Mouse (Mus musculus) kidney, postnatal 0 days (tissue): Measurements from ENCODE around the gene Zbtb24. TPM values are rescaled to one million over a fixed set of nuclear protein-coding genes. Genes with fewer than 3 reads are reported as not detected.

Experiments used
- ATAC-seq: fragments of 200-750 bp; cut with Nextera tagmentation; replicated peaks from 2 replicates; pipeline ENCODE4 v1.8.0; 2017; ENCODE audit warnings: low read depth, moderate number of reproducible peaks, moderate TSS enrichment, moderate library complexity; ENCODE audit not compliant: low FRiP score
- DNase-seq: peaks from one replicate; pipeline ENCODE4 v3.0.0-alpha.2; 2016; ENCODE audit warnings: low spot score
- H3K27ac ChIP-seq: fragments of 300-500 bp; sonication (generic); 2 replicates; pipeline ENCODE4 v1.5.1; 2014; ENCODE audit warnings: mild to moderate bottlenecking
- H3K27me3 ChIP-seq: fragments of 300-500 bp; sonication (generic); 2 replicates; pipeline ENCODE4 v1.6.1; 2014; ENCODE audit warnings: low read length, mixed read lengths; ENCODE audit not compliant: insufficient read depth
- H3K36me3 ChIP-seq: fragments of 300-500 bp; sonication (generic); 2 replicates; pipeline ENCODE4 v1.6.1; 2014; ENCODE audit warnings: low read length, mixed read lengths; ENCODE audit not compliant: insufficient read depth
- H3K4me1 ChIP-seq: fragments of 300-500 bp; sonication (generic); replicated peaks from 2 replicates; pipeline ENCODE4 v1.6.1; 2014; ENCODE audit warnings: antibody characterized with exemption, low read length, mixed read lengths; ENCODE audit not compliant: insufficient read depth
- H3K4me2 ChIP-seq: fragments of 300-500 bp; sonication (generic); 2 replicates; pipeline ENCODE4 v1.6.1; 2014; ENCODE audit warnings: mild to moderate bottlenecking, low read length, moderate library complexity, mixed read lengths
- H3K4me3 ChIP-seq: fragments of 300-500 bp; sonication (generic); replicated peaks from 2 replicates; pipeline ENCODE4 v1.5.1; 2014; ENCODE audit warnings: low read depth, low read length
- H3K9ac ChIP-seq: fragments of 300-500 bp; sonication (generic); 2 replicates; pipeline ENCODE4 v1.6.1; 2014; ENCODE audit warnings: low read depth, low read length
- H3K9me3 ChIP-seq: fragments of 300-500 bp; sonication (generic); replicated peaks from 2 replicates; pipeline ENCODE4 v1.6.1; 2016; ENCODE audit warnings: low read length, inconsistent platforms, mixed read lengths
- CTCF ChIP-seq: IDR thresholded peaks from 2 replicates; pipeline ENCODE4 v1.5.1; 2016; ENCODE audit warnings: antibody characterized with exemption, low read depth, mild to moderate bottlenecking, moderate library complexity
- WGBS: fragments of 180-500 bp; shearing (Covaris S2); extraction: QIAGEN DNeasy Blood & Tissue Kit; methylation state at CpG from one replicate; pipeline ENCODE4 v1.1.7; 2014; 5-methylcytosine and 5-hydroxymethylcytosine counted together
- polyA plus RNA-seq: library from polyadenylated mRNA; unstranded; fragments of >200 nt; fragmentation: Nextera tagmentation; extraction: Ambion mirVana; gene quantifications from 2 replicates; pipeline ENCODE4 v1.2.1, GENCODE M21; 2015

Zbtb24 gene
- polyA plus RNA-seq, 1 experiment from 2014 or later, result 18.4 TPM

- peak; percentile 8 for DNase-seq
- Histone ChIP-seq H3K9me3 (no peaks in the 10 kb centered on the region), H3K4me3 (no peak overlapping the region), H3K36me3 (no peaks in the 10 kb centered on the region), H3K27ac (peak overlapping the region; percentile 58; the same call in 1 of the 2 replicates), H3K27me3 (no peaks in the 10 kb centered on the region), H3K4me1 (peaks cover 9% of the 10 kb centered on the region), H3K9ac (no peak overlapping the region), H3K4me2 (no peak overlapping the region)
- no peak for TF ChIP-seq CTCF
- WGBS, result 73% methylated on average over 1 of the region's 1 CpGs
- ATAC-seq, result no peak
Observed at GRCm38 (mm10) chr10:41474981-41475391, 24.8 kb downstream of the Zbtb24 start.

GRCm38 (mm10) chr10:41476171-41477017 is 26.2 kb downstream of the Zbtb24 start, which contains the start of gene Mical1:
Gene Mical1, plus strand, starts transcription at chr10:41476314.
- no peak for TF ChIP-seq CTCF
- Histone ChIP-seq H3K36me3 (no peaks in the 10 kb centered on the region), H3K9ac (peak within 1 kb of the TSS; percentile 56), H3K27ac (peak within 1 kb of the TSS; percentile 73), H3K4me3 (peak within 1 kb of the TSS; percentile 54), H3K4me2 (peak within 1 kb of the TSS; percentile 72), H3K4me1 (peaks cover 9% of the 10 kb centered on the region), H3K9me3 (no peaks in the 10 kb centered on the region), H3K27me3 (no peaks in the 10 kb centered on the region)
- peak; percentile 65 for ATAC-seq
- under 1% methylated on average over 35 of the region's 35 CpGs for WGBS
- DNase-seq, result peak; percentile 70

- TF ChIP-seq CTCF, result no peak
- H3K4me3 ChIP-seq, result peak overlapping the region; percentile 54
- H3K9ac ChIP-seq, result peak overlapping the region; percentile 56
- WGBS, result 1% methylated on average over 9 of the region's 9 CpGs
- peak; percentile 58 for DNase-seq
- peak overlapping the region; percentile 72 for H3K4me2 ChIP-seq
- H3K4me1 ChIP-seq, result peaks cover 9% of the 10 kb centered on the region
- H3K27ac ChIP-seq, result peak overlapping the region; percentile 73
- ATAC-seq, result no peak
- no peaks in the 10 kb centered on the region for H3K36me3 ChIP-seq
- no peaks in the 10 kb centered on the region for H3K27me3 ChIP-seq
- no peaks in the 10 kb centered on the region for H3K9me3 ChIP-seq
Observed at GRCm38 (mm10) chr10:41477018-41477277, 26.8 kb downstream of the Zbtb24 start.

- peak overlapping the region; percentile 56; the same call in 1 of the 2 replicates for H3K9ac ChIP-seq
- peak overlapping the region; percentile 72 for H3K4me2 ChIP-seq
- H3K27me3 ChIP-seq, result no peaks in the 10 kb centered on the region
- no peaks in the 10 kb centered on the region for H3K36me3 ChIP-seq
- peak overlapping the region; percentile 73 for H3K27ac ChIP-seq
- no peaks in the 10 kb centered on the region for H3K9me3 ChIP-seq
- peak; percentile 93 for DNase-seq
- no peak for TF ChIP-seq CTCF
- peak overlapping the region; percentile 54 for H3K4me3 ChIP-seq
- peaks cover 9% of the 10 kb centered on the region for H3K4me1 ChIP-seq
- peak; percentile 73 for ATAC-seq
- WGBS, result 5% methylated on average over 20 of the region's 20 CpGs
Observed at GRCm38 (mm10) chr10:41477278-41478181, 27.3 kb downstream of the Zbtb24 start.

- no peak overlapping the region for H3K4me3 ChIP-seq
- peaks cover 9% of the 10 kb centered on the region for H3K4me1 ChIP-seq
- no peak overlapping the region for H3K4me2 ChIP-seq
- H3K9me3 ChIP-seq, result no peaks in the 10 kb centered on the region
- no peak for TF ChIP-seq CTCF
- H3K9ac ChIP-seq, result no peak overlapping the region
- H3K27ac ChIP-seq, result no peak overlapping the region
- ATAC-seq (no peak), DNase-seq (no peak)
- H3K36me3 ChIP-seq, result peaks cover 12% of the 10 kb centered on the region; the same call in 1 of the 2 replicates
- no peaks in the 10 kb centered on the region for H3K27me3 ChIP-seq
- WGBS, result 87% methylated on average over 3 of the region's 3 CpGs
Observed at GRCm38 (mm10) chr10:41479961-41480360, 29.8 kb downstream of the Zbtb24 start.
